Mouse (Mus musculus): ENCODE measurements around the gene Cacna1s. TPM values are rescaled to one million over a fixed set of nuclear protein-coding genes. Genes with fewer than 3 reads are reported as not detected.

Gene Cacna1s
- polyA plus RNA-seq, 1 experiment from 2014 or later, result 0.29 TPM

GRCm38 (mm10) chr1:136160297-136160696 lies 107.7 kb downstream of the Cacna1s start:
- no peaks in the 10 kb centered on the region for H3K9me3 ChIP-seq (replicated peaks)
- no peaks in the 10 kb centered on the region for H3K27me3 ChIP-seq
- no peak overlapping the region for H3K4me3 ChIP-seq
- no peak overlapping the region for H3K4me2 ChIP-seq
- ATAC-seq (replicated peaks; ENCODE audit: insufficient number of reproducible peaks, insufficient read depth, low FRiP score, low read depth), result no peak
- no peaks in the 10 kb centered on the region for H3K4me1 ChIP-seq (replicated peaks)
- H3K27ac ChIP-seq, result no peak overlapping the region
- no peak overlapping the region for H3K9ac ChIP-seq
- H3K36me3 ChIP-seq, result no peaks in the 10 kb centered on the region
- WGBS, result 86% methylated on average over 12 of the region's 12 CpGs

- no peak overlapping the region for H3K9ac ChIP-seq
- H3K4me1 ChIP-seq (replicated peaks), result no peaks in the 10 kb centered on the region
- no peaks in the 10 kb centered on the region for H3K9me3 ChIP-seq (replicated peaks)
- ATAC-seq (replicated peaks; ENCODE audit: insufficient number of reproducible peaks, insufficient read depth, low FRiP score, low read depth), result no peak
- no peak overlapping the region for H3K4me3 ChIP-seq
- H3K27me3 ChIP-seq, result no peaks in the 10 kb centered on the region
- 76% methylated on average over 6 of the region's 6 CpGs for WGBS
- H3K4me2 ChIP-seq, result no peak overlapping the region
- no peaks in the 10 kb centered on the region for H3K36me3 ChIP-seq
- H3K27ac ChIP-seq, result no peak overlapping the region
Observed at GRCm38 (mm10) chr1:136160930-136161329, 108.4 kb downstream of the Cacna1s start.

- Histone ChIP-seq H3K4me1 (replicated peaks) (no peaks in the 10 kb centered on the region), H3K27ac (no peak overlapping the region), H3K27me3 (no peaks in the 10 kb centered on the region), H3K4me2 (no peak overlapping the region), H3K4me3 (no peak overlapping the region), H3K9ac (no peak overlapping the region), H3K9me3 (replicated peaks) (no peaks in the 10 kb centered on the region), H3K36me3 (no peaks in the 10 kb centered on the region)
- ATAC-seq (replicated peaks; ENCODE audit: insufficient number of reproducible peaks, insufficient read depth, low FRiP score, low read depth), result no peak
- WGBS, result 92% methylated on average over 7 of the region's 7 CpGs
Observed at GRCm38 (mm10) chr1:136161333-136161921, 108.9 kb downstream of the Cacna1s start.

GRCm38 (mm10) chr1:136165436-136165835 lies 112.9 kb downstream of the Cacna1s start:
- H3K9ac ChIP-seq, result no peak overlapping the region
- WGBS, result 71% methylated on average over 2 of the region's 2 CpGs
- no peaks in the 10 kb centered on the region for H3K9me3 ChIP-seq (replicated peaks)
- H3K4me1 ChIP-seq (replicated peaks), result no peaks in the 10 kb centered on the region
- H3K4me2 ChIP-seq, result no peak overlapping the region
- no peak for ATAC-seq (replicated peaks; ENCODE audit: insufficient number of reproducible peaks, insufficient read depth, low FRiP score, low read depth)
- H3K27me3 ChIP-seq, result no peaks in the 10 kb centered on the region; the same call in 1 of the 2 replicates
- H3K27ac ChIP-seq, result no peak overlapping the region
- H3K4me3 ChIP-seq, result no peak overlapping the region
- no peaks in the 10 kb centered on the region for H3K36me3 ChIP-seq

GRCm38 (mm10) chr1:136167657-136168056 lies 115.1 kb downstream of the Cacna1s start:
- no peak overlapping the region for H3K4me3 ChIP-seq
- H3K9me3 ChIP-seq (replicated peaks), result no peaks in the 10 kb centered on the region
- no peak overlapping the region for H3K27ac ChIP-seq
- WGBS, result 58% methylated on average over 8 of the region's 8 CpGs
- H3K4me2 ChIP-seq, result no peak overlapping the region
- no peak overlapping the region for H3K9ac ChIP-seq
- H3K4me1 ChIP-seq (replicated peaks), result no peaks in the 10 kb centered on the region
- no peaks in the 10 kb centered on the region; the same call in 1 of the 2 replicates for H3K27me3 ChIP-seq
- no peaks in the 10 kb centered on the region for H3K36me3 ChIP-seq
- ATAC-seq (replicated peaks; ENCODE audit: insufficient number of reproducible peaks, insufficient read depth, low FRiP score, low read depth), result peak; percentile 52

Other genes with a start within 250 kb of the Cacna1s start
- 3.2 and 5.8 TPM in 2 replicates for gene Lad1, start 234.2 kb upstream of the Cacna1s start, polyA plus RNA-seq (2015; fragmentation: Nextera tagmentation; extraction: Ambion mirVana)
- gene Tnnt2, start 216.4 kb upstream of the Cacna1s start, polyA plus RNA-seq (2015; fragmentation: Nextera tagmentation; extraction: Ambion mirVana), result 7,410 and 9,283 TPM in 2 replicates
- 0.31 and 1.4 TPM in 2 replicates for gene Pkp1, start 133.5 kb upstream of the Cacna1s start, polyA plus RNA-seq (2015; fragmentation: Nextera tagmentation; extraction: Ambion mirVana)
- gene Igfn1, start 46.4 kb upstream of the Cacna1s start, polyA plus RNA-seq (2015; fragmentation: Nextera tagmentation; extraction: Ambion mirVana), result not detected in 2 replicates
- gene Tmem9, start 44.6 kb upstream of the Cacna1s start, polyA plus RNA-seq (2015; fragmentation: Nextera tagmentation; extraction: Ambion mirVana), result 91.1 and 107 TPM in 2 replicates
- gene Ascl5, start 1.9 kb upstream of the Cacna1s start, polyA plus RNA-seq (2015; fragmentation: Nextera tagmentation; extraction: Ambion mirVana), result not detected in 2 replicates
- gene Kif21b, start 78.6 kb downstream of the Cacna1s start, polyA plus RNA-seq (2015; fragmentation: Nextera tagmentation; extraction: Ambion mirVana), result 0.87 and 2.3 TPM in 2 replicates
- gene Mroh3, start 160.1 kb downstream of the Cacna1s start, polyA plus RNA-seq (2015; fragmentation: Nextera tagmentation; extraction: Ambion mirVana), result not detected in 2 replicates
- gene Inava, start 181.5 kb downstream of the Cacna1s start, polyA plus RNA-seq (2015; fragmentation: Nextera tagmentation; extraction: Ambion mirVana), result 0.45 and 3.8 TPM in 2 replicates
- gene Gpr25, start 208.1 kb downstream of the Cacna1s start, polyA plus RNA-seq (2015; fragmentation: Nextera tagmentation; extraction: Ambion mirVana), result 0.15 and 0.34 TPM in 2 replicates